In the genomic region with DNA sequence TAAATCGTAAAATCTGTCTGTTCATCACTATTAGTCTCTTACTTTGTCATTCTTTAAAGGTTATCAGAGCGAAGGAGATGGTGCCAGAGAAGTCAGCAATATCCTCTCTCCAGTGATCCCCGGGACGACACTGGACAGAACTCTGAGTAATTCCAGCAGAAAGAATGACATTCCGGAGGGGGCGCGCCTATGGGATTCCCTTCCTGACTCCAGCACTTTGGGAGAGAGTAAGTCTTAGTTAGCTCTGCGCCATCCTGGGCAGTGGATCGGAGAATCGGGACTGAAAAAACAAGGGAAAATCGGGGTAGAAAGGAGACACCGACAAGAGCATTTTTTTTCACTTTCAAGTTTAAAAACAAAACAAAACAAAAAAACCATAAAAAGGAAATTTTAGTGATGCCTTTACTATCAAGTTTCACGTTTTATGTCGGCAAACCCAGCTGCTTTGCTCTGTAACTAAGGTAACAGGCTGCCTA, we compare ENCODE assay signal across 10 mouse cellular contexts. TPM values are rescaled to one million over a fixed set of nuclear protein-coding genes. Genes with fewer than 3 reads are reported as not detected.
DNase-seq lines count a peak whose midpoint lies in the region; ATAC-seq and TF ChIP-seq lines count a peak whose summit lies in the region.
"Had no signal": no experiment of that assay in that cellular context is flagged by ENCODE, and none has a peak within 500 bp of the region (broad histone marks: within the 10 kb centered on the region; RNA-seq: fewer than 3 reads in every experiment).

No protein-coding gene starts in this region.

- no peak overlapping the region for H3K9ac ChIP-seq in neural tube, embryonic 11.5 days (ENCODE audit: low read length)
- no peak overlapping the region for H3K9ac ChIP-seq in limb, embryonic 12.5 days (replicated peaks)

- H3K36me3 ChIP-seq in neural tube, embryonic 11.5 days (ENCODE audit: control insufficient read depth, insufficient read depth, low read length) = no peaks in the 10 kb centered on the region
- H3K36me3 ChIP-seq in limb, embryonic 12.5 days = no peaks in the 10 kb centered on the region

- DNase-seq in adrenal gland, postnatal 14 days = peak; percentile 6
- no peak for DNase-seq in adrenal gland, adult 8-10 months
- DNase-seq in neural tube, embryonic 11.5 days (ENCODE audit: low spot score) = no peak
- no peak for DNase-seq in neural tube, embryonic 10.5 days (ENCODE audit: extremely low spot score, low spot score)
- no peak for DNase-seq in cerebellum, adult 2 months
- DNase-seq in adrenal gland, postnatal 4 days (ENCODE audit: low spot score in 2 of 2) = no peak
- no peak for DNase-seq in ovary, postnatal 10 days (ENCODE audit: low spot score)

- ATAC-seq in neural tube, embryonic 11.5 days (ENCODE audit: insufficient read depth, low FRiP score, low TSS enrichment) = no peak
- ATAC-seq in limb, embryonic 12.5 days (ENCODE audit: insufficient number of reproducible peaks, insufficient read depth, low FRiP score, low TSS enrichment, low read depth) = no peak

- under 1% methylated on average over 14 of the region's 14 CpGs for WGBS in neural tube, embryonic 11.5 days
- 2% methylated on average over 14 of the region's 14 CpGs for WGBS in limb, embryonic 12.5 days
- 35% methylated on average over 14 of the region's 14 CpGs for WGBS in cerebellum, adult 2 months

- H3K4me2 ChIP-seq in neural tube, embryonic 11.5 days (ENCODE audit: low read depth) = peak overlapping the region; percentile 19; the same call in 1 of the 2 replicates
- H3K4me2 ChIP-seq in limb, embryonic 12.5 days = peak overlapping the region; percentile 47

- no peak for TF ChIP-seq POLR2A in cerebellum, adult 2 months (IDR thresholded peaks at IDR 0.05; ENCODE audit: borderline replicate concordance, insufficient read depth, low read length)

- no peak overlapping the region for H3K4me3 ChIP-seq in neural tube, embryonic 11.5 days (ENCODE audit: low read depth, low read length)
- H3K4me3 ChIP-seq in limb, embryonic 12.5 days (replicated peaks) = peak overlapping the region; percentile 26
- no peak overlapping the region for H3K4me3 ChIP-seq in cerebellum, adult 2 months (replicated peaks; ENCODE audit: insufficient read depth, low read depth, low read length)

- TF ChIP-seq CTCF in cerebellum, adult 2 months (IDR thresholded peaks at IDR 0.05; ENCODE audit: borderline replicate concordance, insufficient read depth, low read depth, low read length) = no peak

- peaks cover 3% of the 10 kb centered on the region; the same call in 1 of the 2 replicates for H3K4me1 ChIP-seq in neural tube, embryonic 11.5 days (ENCODE audit: control insufficient read depth, insufficient read depth, low read length)
- peaks cover 7% of the 10 kb centered on the region for H3K4me1 ChIP-seq in limb, embryonic 12.5 days (replicated peaks)
- H3K4me1 ChIP-seq in cerebellum, adult 2 months (ENCODE audit: control insufficient read depth, insufficient read depth, low read length) = peaks cover 5% of the 10 kb centered on the region

- peaks cover 24% of the 10 kb centered on the region for H3K27me3 ChIP-seq in neural tube, embryonic 11.5 days (ENCODE audit: control insufficient read depth, insufficient read depth, low read length)
- H3K27me3 ChIP-seq in limb, embryonic 12.5 days = peaks cover 42% of the 10 kb centered on the region
- no peaks in the 10 kb centered on the region for H3K27me3 ChIP-seq in cerebellum, adult 2 months (ENCODE audit: control insufficient read depth, insufficient read depth, low read length)

- H3K9me3 ChIP-seq in neural tube, embryonic 11.5 days (ENCODE audit: control insufficient read depth, low read length) = no peaks in the 10 kb centered on the region
- no peaks in the 10 kb centered on the region for H3K9me3 ChIP-seq in limb, embryonic 12.5 days

- H3K27ac ChIP-seq in neural tube, embryonic 11.5 days (ENCODE audit: low read depth, low read length) = no peak overlapping the region
- H3K27ac ChIP-seq in limb, embryonic 12.5 days = no peak overlapping the region
- H3K27ac ChIP-seq in cerebellum, adult 2 months (ENCODE audit: insufficient read depth, low read length) = no peak overlapping the region

RNA-seq across cellular contexts. Expression of gene Cfc1, which starts 0.9 kb away (rescaled TPM):
- not detected in 2 replicates for total RNA-seq in adrenal gland, postnatal 14 days (2021)
- total RNA-seq in adrenal gland, adult 8-10 months (2022) = not detected
- not detected in 2 replicates for polyA plus RNA-seq in neural tube, embryonic 11.5 days (2014; fragmentation: Nextera tagmentation; extraction: Ambion mirVana)
- polyA plus RNA-seq in limb, embryonic 12.5 days (2016; fragmentation: Nextera tagmentation; extraction: Ambion mirVana) = not detected in 2 replicates
- 0.21 and 0.26 TPM in 2 replicates for polyA plus RNA-seq in cerebellum, adult 2 months (2012; rRNA removed)
- total RNA-seq in adrenal gland, postnatal 4 days (2021) = not detected
- total RNA-seq: layer of hippocampus, postnatal 10 days had no signal
- polyA plus RNA-seq: embryonic facial prominence, embryonic 11.5 days had no signal

RNA-seq across cellular contexts. Expression of gene Prss40, which starts 24.4 kb away (rescaled TPM):
- total RNA-seq in adrenal gland, postnatal 14 days (2021) = not detected in 2 replicates
- not detected for total RNA-seq in adrenal gland, adult 8-10 months (2022)
- polyA plus RNA-seq in neural tube, embryonic 11.5 days (2014; fragmentation: Nextera tagmentation; extraction: Ambion mirVana) = not detected in 2 replicates
- polyA plus RNA-seq in limb, embryonic 12.5 days (2016; fragmentation: Nextera tagmentation; extraction: Ambion mirVana) = 0.13 TPM in 1 of 2 replicates, not detected in the other
- polyA plus RNA-seq in cerebellum, adult 2 months (2012; rRNA removed) = not detected in 2 replicates
- total RNA-seq in adrenal gland, postnatal 4 days (2021) = not detected
- total RNA-seq: layer of hippocampus, postnatal 10 days had no signal
- polyA plus RNA-seq: embryonic facial prominence, embryonic 11.5 days had no signal

RNA-seq across cellular contexts. Expression of gene Prss39, which starts 38.1 kb away (rescaled TPM):
- not detected in 2 replicates for total RNA-seq in adrenal gland, postnatal 14 days (2021)
- total RNA-seq in adrenal gland, adult 8-10 months (2022) = not detected
- not detected in 2 replicates for polyA plus RNA-seq in neural tube, embryonic 11.5 days (2014; fragmentation: Nextera tagmentation; extraction: Ambion mirVana)
- polyA plus RNA-seq in limb, embryonic 12.5 days (2016; fragmentation: Nextera tagmentation; extraction: Ambion mirVana) = not detected in 2 replicates
- not detected in 2 replicates for polyA plus RNA-seq in cerebellum, adult 2 months (2012; rRNA removed)
- total RNA-seq in adrenal gland, postnatal 4 days (2021) = not detected
- total RNA-seq: layer of hippocampus, postnatal 10 days had no signal
- polyA plus RNA-seq: embryonic facial prominence, embryonic 11.5 days had no signal

RNA-seq across cellular contexts. Expression of gene Amer3, which starts 43.1 kb away (rescaled TPM):
- total RNA-seq in adrenal gland, postnatal 14 days (2021) = 0.70 and 0.71 TPM in 2 replicates
- total RNA-seq in adrenal gland, adult 8-10 months (2022) = 1 to 10 TPM in 3 of 4 experiments, under 1 TPM in 1; 0.77 to 1.6 (median 1.2) TPM
- polyA plus RNA-seq in neural tube, embryonic 11.5 days (2014; fragmentation: Nextera tagmentation; extraction: Ambion mirVana) = 5.0 and 5.6 TPM in 2 replicates
- 0.05 TPM in 1 of 2 replicates, not detected in the other for polyA plus RNA-seq in limb, embryonic 12.5 days (2016; fragmentation: Nextera tagmentation; extraction: Ambion mirVana)
- 27.4 and 30.5 TPM in 2 replicates for polyA plus RNA-seq in cerebellum, adult 2 months (2012; rRNA removed)
- total RNA-seq in adrenal gland, postnatal 4 days (2021) = 1 to 10 TPM; 1.7 to 1.8 TPM
